In genomic region chr17:73902234-73902636, GRCm38 (mm10) we compare ENCODE assay signal across 18 mouse cellular contexts. TPM values are rescaled to one million over a fixed set of nuclear protein-coding genes. Genes with fewer than 3 reads are reported as not detected.
DNase-seq lines count a peak whose midpoint lies in the region; ATAC-seq lines count a peak whose summit lies in the region.
"Had no signal": no experiment of that assay in that cellular context is flagged by ENCODE, and none has a peak within 500 bp of the region (broad histone marks: within the 10 kb centered on the region; RNA-seq: fewer than 3 reads in every experiment).

No protein-coding gene starts in this region.

- H3K4me1 ChIP-seq in embryonic facial prominence, embryonic 11.5 days (ENCODE audit: control insufficient read depth, insufficient read depth, low read length), result no peaks in the 10 kb centered on the region
- H3K4me1 ChIP-seq in embryonic facial prominence, embryonic 10.5 days, result no peaks in the 10 kb centered on the region
- H3K4me1 ChIP-seq in embryonic facial prominence, embryonic 15.5 days, result no peaks in the 10 kb centered on the region
- peaks cover 15% of the 10 kb centered on the region; the same call in 1 of the 2 replicates for H3K4me1 ChIP-seq in limb, embryonic 13.5 days
- H3K4me1 ChIP-seq in midbrain, embryonic 16.5 days (ENCODE audit: control insufficient read depth, insufficient read depth, low read length), result no peaks in the 10 kb centered on the region
- H3K4me1 ChIP-seq: forebrain, embryonic 13.5 days; hindbrain, embryonic 10.5 days had no signal

- DNase-seq in embryonic facial prominence, embryonic 11.5 days (ENCODE audit: low spot score), result peak; percentile 49
- no peak for DNase-seq in embryonic facial prominence, embryonic 10.5 days (ENCODE audit: low spot score)
- peak; percentile 19 for DNase-seq in 416B (ENCODE audit: low read depth)
- no peak for DNase-seq in adrenal gland, adult 18-20 months (ENCODE audit: low spot score in 2 of 2)
- no peak for DNase-seq in left cerebral cortex, postnatal 36 days (ENCODE audit: low spot score in 2 of 2)
- DNase-seq: adrenal gland, postnatal 10 days; cerebellum, adult 11-12 months; cerebellum, postnatal 25 days; heart, adult 18-20 months; midbrain, embryonic 14.5 days had no signal

- no peak overlapping the region for H3K4me3 ChIP-seq in embryonic facial prominence, embryonic 11.5 days (ENCODE audit: low read depth, low read length)
- no peak overlapping the region for H3K4me3 ChIP-seq in embryonic facial prominence, embryonic 10.5 days
- no peak overlapping the region for H3K4me3 ChIP-seq in embryonic facial prominence, embryonic 15.5 days (replicated peaks)
- no peak overlapping the region for H3K4me3 ChIP-seq in limb, embryonic 13.5 days
- no peak overlapping the region for H3K4me3 ChIP-seq in midbrain, embryonic 16.5 days (ENCODE audit: low read depth, low read length)
- H3K4me3 ChIP-seq: forebrain, embryonic 13.5 days; hindbrain, embryonic 10.5 days had no signal

- H3K4me2 ChIP-seq in embryonic facial prominence, embryonic 11.5 days (ENCODE audit: low read depth, low read length), result no peak overlapping the region
- no peak overlapping the region for H3K4me2 ChIP-seq in embryonic facial prominence, embryonic 15.5 days (replicated peaks)
- H3K4me2 ChIP-seq in limb, embryonic 13.5 days (replicated peaks), result no peak overlapping the region; the same call in 1 of the 2 replicates
- no peak overlapping the region for H3K4me2 ChIP-seq in midbrain, embryonic 16.5 days (ENCODE audit: low read length)
- H3K4me2 ChIP-seq: forebrain, embryonic 13.5 days had no signal

- H3K27me3 ChIP-seq in embryonic facial prominence, embryonic 11.5 days (ENCODE audit: control insufficient read depth, insufficient read depth, low read length), result no peaks in the 10 kb centered on the region
- H3K27me3 ChIP-seq in embryonic facial prominence, embryonic 10.5 days (replicated peaks; ENCODE audit: low read depth, poor library complexity, severe bottlenecking), result no peaks in the 10 kb centered on the region
- H3K27me3 ChIP-seq in embryonic facial prominence, embryonic 15.5 days, result no peaks in the 10 kb centered on the region
- no peaks in the 10 kb centered on the region for H3K27me3 ChIP-seq in limb, embryonic 13.5 days
- H3K27me3 ChIP-seq in midbrain, embryonic 16.5 days (ENCODE audit: control insufficient read depth, insufficient read depth, low read depth, low read length), result no peaks in the 10 kb centered on the region
- H3K27me3 ChIP-seq: forebrain, embryonic 13.5 days had no signal

- intact Hi-C loops in left cerebral cortex, postnatal 36 days (cut with DNase I), result no loop called here

- ATAC-seq in embryonic facial prominence, embryonic 11.5 days (replicated peaks; ENCODE audit: insufficient number of reproducible peaks, low FRiP score, low TSS enrichment, low read depth), result peak; percentile 52; the same call in 1 of the 2 replicates
- peak; percentile 72 for ATAC-seq in embryonic facial prominence, embryonic 15.5 days (ENCODE audit: insufficient number of reproducible peaks, low FRiP score, low TSS enrichment, low read depth)
- peak; percentile 81 for ATAC-seq in limb, embryonic 13.5 days (ENCODE audit: low FRiP score, low read depth)
- ATAC-seq in midbrain, embryonic 16.5 days, result no peak
- ATAC-seq: forebrain, embryonic 13.5 days; intestine, embryonic 16.5 days had no signal

- no peak overlapping the region for H3K9ac ChIP-seq in embryonic facial prominence, embryonic 11.5 days (replicated peaks; ENCODE audit: low read length)
- H3K9ac ChIP-seq in embryonic facial prominence, embryonic 15.5 days, result no peak overlapping the region
- H3K9ac ChIP-seq in limb, embryonic 13.5 days, result no peak overlapping the region
- no peak overlapping the region for H3K9ac ChIP-seq in midbrain, embryonic 16.5 days (ENCODE audit: low read depth, low read length)
- H3K9ac ChIP-seq: forebrain, embryonic 13.5 days; liver, embryonic 14.5 days had no signal

- H3K27ac ChIP-seq in embryonic facial prominence, embryonic 11.5 days (replicated peaks; ENCODE audit: low read depth, low read length), result no peak overlapping the region
- no peak overlapping the region for H3K27ac ChIP-seq in embryonic facial prominence, embryonic 10.5 days (replicated peaks)
- no peak overlapping the region for H3K27ac ChIP-seq in embryonic facial prominence, embryonic 15.5 days (replicated peaks)
- no peak overlapping the region for H3K27ac ChIP-seq in limb, embryonic 13.5 days
- no peak overlapping the region for H3K27ac ChIP-seq in midbrain, embryonic 16.5 days (ENCODE audit: low read length)
- H3K27ac ChIP-seq: forebrain, embryonic 13.5 days; hindbrain, embryonic 10.5 days; liver, embryonic 14.5 days; stomach, postnatal 0 days had no signal

- H3K9me3 ChIP-seq in embryonic facial prominence, embryonic 11.5 days (replicated peaks; ENCODE audit: control insufficient read depth, low read length), result no peaks in the 10 kb centered on the region
- H3K9me3 ChIP-seq in embryonic facial prominence, embryonic 10.5 days, result no peaks in the 10 kb centered on the region
- H3K9me3 ChIP-seq in embryonic facial prominence, embryonic 15.5 days (replicated peaks), result no peaks in the 10 kb centered on the region
- H3K9me3 ChIP-seq in limb, embryonic 13.5 days, result no peaks in the 10 kb centered on the region
- no peaks in the 10 kb centered on the region for H3K9me3 ChIP-seq in midbrain, embryonic 16.5 days (replicated peaks; ENCODE audit: control insufficient read depth, low read length, poor library complexity, severe bottlenecking)
- H3K9me3 ChIP-seq: forebrain, embryonic 13.5 days; hindbrain, embryonic 10.5 days had no signal

- 48% methylated on average over 5 of the region's 5 CpGs for WGBS in embryonic facial prominence, embryonic 11.5 days
- 69% methylated on average over 5 of the region's 5 CpGs for WGBS in embryonic facial prominence, embryonic 10.5 days
- WGBS in embryonic facial prominence, embryonic 15.5 days, result 22% methylated on average over 5 of the region's 5 CpGs
- 8% methylated on average over 5 of the region's 5 CpGs for WGBS in limb, embryonic 13.5 days
- WGBS in midbrain, embryonic 16.5 days, result 72% methylated on average over 5 of the region's 5 CpGs

- H3K36me3 ChIP-seq in embryonic facial prominence, embryonic 11.5 days (replicated peaks; ENCODE audit: control insufficient read depth, insufficient read depth, low read depth, low read length), result no peaks in the 10 kb centered on the region
- no peaks in the 10 kb centered on the region for H3K36me3 ChIP-seq in embryonic facial prominence, embryonic 10.5 days (replicated peaks)
- no peaks in the 10 kb centered on the region for H3K36me3 ChIP-seq in embryonic facial prominence, embryonic 15.5 days
- no peaks in the 10 kb centered on the region for H3K36me3 ChIP-seq in limb, embryonic 13.5 days
- no peaks in the 10 kb centered on the region for H3K36me3 ChIP-seq in midbrain, embryonic 16.5 days (ENCODE audit: control insufficient read depth, insufficient read depth, low read length)
- H3K36me3 ChIP-seq: hindbrain, embryonic 10.5 days had no signal

RNA-seq across cellular contexts. Expression of gene Xdh, which starts 47.8 kb away (rescaled TPM):
- polyA plus RNA-seq in embryonic facial prominence, embryonic 11.5 days (2014; fragmentation: Nextera tagmentation; extraction: Ambion mirVana), result 0.17 and 0.46 TPM in 2 replicates
- 0.06 and 0.26 TPM in 2 replicates for polyA plus RNA-seq in embryonic facial prominence, embryonic 10.5 days (2016; fragmentation: Nextera tagmentation; extraction: Ambion mirVana)
- polyA plus RNA-seq in embryonic facial prominence, embryonic 15.5 days (2015; fragmentation: Nextera tagmentation; extraction: Ambion mirVana), result 2.8 and 3.4 TPM in 2 replicates
- polyA plus RNA-seq in limb, embryonic 13.5 days (2015; fragmentation: Nextera tagmentation; extraction: Ambion mirVana), result 0.62 and 1.4 TPM in 2 replicates
- total RNA-seq in adrenal gland, adult 18-20 months (2021), result 100 to 1,000 TPM; 130 to 431 TPM
- 10 to 100 TPM in 1 of 2 experiments, 1 to 10 TPM in 1; 5.5 to 14.9 TPM for total RNA-seq in left cerebral cortex, postnatal 36 days (2021)
- 0.31 and 0.70 TPM in 2 replicates for polyA plus RNA-seq in midbrain, embryonic 16.5 days (2015; fragmentation: Nextera tagmentation; extraction: Ambion mirVana)

Comparison
In these comparisons a context has a peak if more than half of its experiments do, and no peak if none do; other contexts are left out.
1. DNase-seq: peak in embryonic facial prominence, embryonic 11.5 days (single experiment) and 416B (single experiment); none in embryonic facial prominence, embryonic 10.5 days (single experiment), adrenal gland, adult 18-20 months (0 of 2) and left cerebral cortex, postnatal 36 days (0 of 2).